Mouse (Mus musculus): ENCODE measurements around the gene Serpinb7. TPM values are rescaled to one million over a fixed set of nuclear protein-coding genes. Genes with fewer than 3 reads are reported as not detected.

The Serpinb7 gene
- polyA plus RNA-seq, 1 experiment = 0.27 TPM

GRCm38 (mm10) chr1:107435528-107435927 is 36.1 kb downstream of the Serpinb7 start:
- Histone ChIP-seq H3K79me2 (ENCODE audit: control insufficient read depth, insufficient read depth) (no peaks in the 10 kb centered on the region), H3K36me3 (ENCODE audit: control insufficient read depth, insufficient read depth) (no peaks in the 10 kb centered on the region), H3K79me3 (ENCODE audit: low read depth) (no peaks in the 10 kb centered on the region), H3K4me3 (ENCODE audit: insufficient read depth, poor library complexity, severe bottlenecking) (no peak overlapping the region), H3ac (ENCODE audit: control insufficient read depth, insufficient read length, low read depth) (no peak overlapping the region), H3K27me3 (ENCODE audit: control insufficient read depth, insufficient read depth, insufficient read length) (no peaks in the 10 kb centered on the region)
- TF ChIP-seq FOSL1 (IDR thresholded peaks at IDR 0.05; ENCODE audit: insufficient read depth, low read length, poor library complexity, severe bottlenecking) (no peak), CTCF (IDR thresholded peaks at IDR 0.05; ENCODE audit: control insufficient read depth, insufficient read depth, insufficient read length) (no peak), CEBPB (IDR thresholded peaks at IDR 0.05; ENCODE audit: low read depth) (no peak), USF1 (IDR thresholded peaks at IDR 0.05; ENCODE audit: low read depth) (no peak), MYOD1 (IDR thresholded peaks at IDR 0.05; ENCODE audit: control insufficient read depth, insufficient read length, low read depth) (no peak), MAX (IDR thresholded peaks at IDR 0.05) (no peak), MYOG (IDR thresholded peaks at IDR 0.05; ENCODE audit: control insufficient read depth, extremely low read depth, insufficient read length) (no peak)

DNA sequence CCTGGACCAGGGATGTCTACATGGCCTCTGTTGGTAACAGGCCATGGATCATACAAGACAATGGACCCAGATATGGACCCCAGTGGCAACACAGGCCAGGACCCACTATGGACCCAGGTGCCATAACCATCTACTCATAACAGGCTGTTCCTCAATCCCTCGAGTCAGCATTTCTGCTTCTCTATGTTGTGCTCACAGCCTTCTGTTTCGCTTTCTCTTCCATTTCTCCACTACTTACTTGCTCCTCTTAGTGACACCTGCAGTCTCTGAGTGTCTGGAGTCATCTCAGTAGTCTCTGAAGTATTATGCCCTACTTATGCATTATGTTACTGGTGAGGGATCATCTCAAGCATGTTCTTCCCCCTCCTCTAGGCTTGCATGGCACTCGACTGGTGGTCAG is 40.0 kb downstream of the Serpinb7 start:
- TF ChIP-seq MYOD1 (IDR thresholded peaks at IDR 0.05; ENCODE audit: control insufficient read depth, insufficient read length, low read depth) (no peak), MYOG (IDR thresholded peaks at IDR 0.05; ENCODE audit: control insufficient read depth, extremely low read depth, insufficient read length) (no peak), MAX (IDR thresholded peaks at IDR 0.05) (no peak), USF1 (IDR thresholded peaks at IDR 0.05; ENCODE audit: low read depth) (no peak), FOSL1 (IDR thresholded peaks at IDR 0.05; ENCODE audit: insufficient read depth, low read length, poor library complexity, severe bottlenecking) (no peak), CTCF (IDR thresholded peaks at IDR 0.05; ENCODE audit: control insufficient read depth, insufficient read depth, insufficient read length) (no peak), CEBPB (IDR thresholded peaks at IDR 0.05; ENCODE audit: low read depth) (no peak)
- no peak overlapping the region for H3ac ChIP-seq (ENCODE audit: control insufficient read depth, insufficient read length, low read depth)
- no peaks in the 10 kb centered on the region for H3K36me3 ChIP-seq (ENCODE audit: control insufficient read depth, insufficient read depth)
- H3K79me2 ChIP-seq (ENCODE audit: control insufficient read depth, insufficient read depth) = no peaks in the 10 kb centered on the region
- H3K27me3 ChIP-seq (ENCODE audit: control insufficient read depth, insufficient read depth, insufficient read length) = no peaks in the 10 kb centered on the region
- H3K79me3 ChIP-seq (ENCODE audit: low read depth) = no peaks in the 10 kb centered on the region
- no peak overlapping the region for H3K4me3 ChIP-seq (ENCODE audit: insufficient read depth, poor library complexity, severe bottlenecking)

DNA sequence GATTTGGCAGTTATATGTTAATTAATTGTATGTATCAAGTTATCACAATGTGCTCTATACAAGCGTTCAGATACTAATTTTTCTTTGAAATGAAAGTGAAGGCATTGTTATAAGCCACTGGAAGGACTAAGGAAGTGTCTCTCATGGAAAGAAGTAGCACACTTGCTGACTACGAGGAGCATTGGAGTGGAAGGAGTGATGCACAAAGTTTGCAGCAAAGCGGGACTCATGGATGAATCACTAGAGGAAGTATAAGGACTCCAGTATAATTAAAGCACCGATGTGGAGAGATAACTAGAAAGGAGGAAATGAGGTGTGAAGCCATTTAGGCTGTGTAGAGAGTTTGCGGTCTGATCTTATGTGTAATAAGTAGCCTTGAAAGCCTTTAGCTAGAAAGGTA is 45.9 kb downstream of the Serpinb7 start:
- no peaks in the 10 kb centered on the region for H3K79me3 ChIP-seq (ENCODE audit: low read depth)
- H3K36me3 ChIP-seq (ENCODE audit: control insufficient read depth, insufficient read depth) = no peaks in the 10 kb centered on the region
- no peaks in the 10 kb centered on the region for H3K79me2 ChIP-seq (ENCODE audit: control insufficient read depth, insufficient read depth)
- TF ChIP-seq CTCF (IDR thresholded peaks at IDR 0.05; ENCODE audit: control insufficient read depth, insufficient read depth, insufficient read length) (no peak), USF1 (IDR thresholded peaks at IDR 0.05; ENCODE audit: low read depth) (no peak), MYOD1 (IDR thresholded peaks at IDR 0.05; ENCODE audit: control insufficient read depth, insufficient read length, low read depth) (no peak), CEBPB (IDR thresholded peaks at IDR 0.05; ENCODE audit: low read depth) (no peak), MYOG (IDR thresholded peaks at IDR 0.05; ENCODE audit: control insufficient read depth, extremely low read depth, insufficient read length) (no peak), MAX (IDR thresholded peaks at IDR 0.05) (no peak), FOSL1 (IDR thresholded peaks at IDR 0.05; ENCODE audit: insufficient read depth, low read length, poor library complexity, severe bottlenecking) (no peak)
- no peak overlapping the region for H3K4me3 ChIP-seq (ENCODE audit: insufficient read depth, poor library complexity, severe bottlenecking)
- no peaks in the 10 kb centered on the region for H3K27me3 ChIP-seq (ENCODE audit: control insufficient read depth, insufficient read depth, insufficient read length)
- no peak overlapping the region for H3ac ChIP-seq (ENCODE audit: control insufficient read depth, insufficient read length, low read depth)

GRCm38 (mm10) chr1:107447228-107447931 is 47.9 kb downstream of the Serpinb7 start:
- TF ChIP-seq MAX (IDR thresholded peaks at IDR 0.05) (no peak), CTCF (IDR thresholded peaks at IDR 0.05; ENCODE audit: control insufficient read depth, insufficient read depth, insufficient read length) (no peak), MYOD1 (IDR thresholded peaks at IDR 0.05; ENCODE audit: control insufficient read depth, insufficient read length, low read depth) (no peak), MYOG (IDR thresholded peaks at IDR 0.05; ENCODE audit: control insufficient read depth, extremely low read depth, insufficient read length) (no peak), FOSL1 (IDR thresholded peaks at IDR 0.05; ENCODE audit: insufficient read depth, low read length, poor library complexity, severe bottlenecking) (no peak), USF1 (IDR thresholded peaks at IDR 0.05; ENCODE audit: low read depth) (no peak), CEBPB (IDR thresholded peaks at IDR 0.05; ENCODE audit: low read depth) (no peak)
- Histone ChIP-seq H3ac (ENCODE audit: control insufficient read depth, insufficient read length, low read depth) (no peak overlapping the region), H3K79me2 (ENCODE audit: control insufficient read depth, insufficient read depth) (no peaks in the 10 kb centered on the region), H3K27me3 (ENCODE audit: control insufficient read depth, insufficient read depth, insufficient read length) (no peaks in the 10 kb centered on the region), H3K36me3 (ENCODE audit: control insufficient read depth, insufficient read depth) (no peaks in the 10 kb centered on the region), H3K79me3 (ENCODE audit: low read depth) (no peaks in the 10 kb centered on the region), H3K4me3 (ENCODE audit: insufficient read depth, poor library complexity, severe bottlenecking) (no peak overlapping the region)

GRCm38 (mm10) chr1:107479909-107480308 is 80.5 kb downstream of the Serpinb7 start:
- H3ac ChIP-seq (ENCODE audit: control insufficient read depth, insufficient read length, low read depth) = no peak overlapping the region
- no peaks in the 10 kb centered on the region for H3K79me2 ChIP-seq (ENCODE audit: control insufficient read depth, insufficient read depth)
- no peaks in the 10 kb centered on the region for H3K27me3 ChIP-seq (ENCODE audit: control insufficient read depth, insufficient read depth, insufficient read length)
- H3K36me3 ChIP-seq (ENCODE audit: control insufficient read depth, insufficient read depth) = no peaks in the 10 kb centered on the region
- TF ChIP-seq MYOD1 (IDR thresholded peaks at IDR 0.05; ENCODE audit: control insufficient read depth, insufficient read length, low read depth) = no peak
- TF ChIP-seq CTCF (IDR thresholded peaks at IDR 0.05; ENCODE audit: control insufficient read depth, insufficient read depth, insufficient read length) = no peak
- no peaks in the 10 kb centered on the region for H3K79me3 ChIP-seq (ENCODE audit: low read depth)
- no peak overlapping the region for H3K4me3 ChIP-seq (ENCODE audit: insufficient read depth, poor library complexity, severe bottlenecking)

DNA sequence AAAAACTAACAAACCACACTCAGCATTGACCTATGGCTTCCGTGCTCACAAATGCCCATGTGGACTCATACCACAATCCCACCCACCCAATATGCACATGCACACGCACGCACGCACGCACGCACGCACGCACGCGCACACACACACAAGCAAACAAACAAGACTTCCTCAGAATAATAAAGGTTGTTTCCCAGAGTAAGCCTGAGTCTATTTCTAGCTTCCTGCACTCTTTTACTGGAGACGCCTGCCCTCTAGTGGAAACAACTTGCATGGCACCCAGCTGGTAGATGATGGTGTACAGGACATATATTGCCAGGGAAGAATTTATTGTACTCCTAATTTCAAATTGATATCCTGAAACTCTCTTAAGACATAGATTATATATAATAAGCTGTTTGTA is 82.0 kb downstream of the Serpinb7 start:
- Histone ChIP-seq H3K79me3 (ENCODE audit: low read depth) (no peaks in the 10 kb centered on the region), H3K4me3 (ENCODE audit: insufficient read depth, poor library complexity, severe bottlenecking) (no peak overlapping the region), H3ac (ENCODE audit: control insufficient read depth, insufficient read length, low read depth) (no peak overlapping the region), H3K36me3 (ENCODE audit: control insufficient read depth, insufficient read depth) (no peaks in the 10 kb centered on the region), H3K79me2 (ENCODE audit: control insufficient read depth, insufficient read depth) (no peaks in the 10 kb centered on the region), H3K27me3 (ENCODE audit: control insufficient read depth, insufficient read depth, insufficient read length) (no peaks in the 10 kb centered on the region)
- TF ChIP-seq MAX (IDR thresholded peaks at IDR 0.05) = no peak
- peak; percentile 52 for TF ChIP-seq CTCF (IDR thresholded peaks at IDR 0.05; ENCODE audit: control insufficient read depth, insufficient read depth, insufficient read length)
- no peak for TF ChIP-seq MYOD1 (IDR thresholded peaks at IDR 0.05; ENCODE audit: control insufficient read depth, insufficient read length, low read depth)
- no peak for TF ChIP-seq MYOG (IDR thresholded peaks at IDR 0.05; ENCODE audit: control insufficient read depth, extremely low read depth, insufficient read length)
- TF ChIP-seq CEBPB (IDR thresholded peaks at IDR 0.05; ENCODE audit: low read depth) = no peak
